Mouse (Mus musculus) layer of hippocampus, postnatal 14 days (tissue): ENCODE results near the gene Dok1. TPM values are rescaled to one million over a fixed set of nuclear protein-coding genes. Genes with fewer than 3 reads are reported as not detected.

ENCODE experiments used
- DNase-seq, 2 experiments: peaks; one replicate each; pipeline ENCODE4 v3.0.0; 2021 to 2022; ENCODE audit warnings: low spot score in 2 of 2, mixed read lengths in 1 of 2
- total RNA-seq, 2 experiments: library from RNA; stranded (reverse); gene quantifications; 2 replicates each; pipeline ENCODE4 v1.2.3; 2021

Gene Dok1
- total RNA-seq, 2 experiments from 2014 or later = 3.1 to 3.3 TPM

DNA sequence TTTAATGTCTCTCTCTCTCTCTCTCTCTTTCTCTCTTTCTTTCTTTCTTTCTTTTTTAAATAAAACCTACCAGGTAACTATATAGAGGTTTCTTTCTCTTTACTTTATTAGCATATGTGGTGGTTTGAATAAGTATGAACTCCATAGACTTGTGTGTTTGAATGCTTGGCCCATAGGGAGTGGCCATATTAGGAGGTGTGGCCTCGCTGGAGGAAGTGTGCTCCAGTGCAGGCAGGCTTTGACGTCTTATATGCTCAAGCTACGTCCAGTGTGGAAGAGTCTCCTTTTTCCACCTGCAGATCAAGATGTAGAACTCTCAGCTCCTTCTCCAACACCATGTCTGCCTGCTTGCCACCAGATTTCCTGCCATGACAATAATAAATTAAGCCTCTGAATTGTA lies 14.2 kb downstream of the Dok1 start:
- no peak for DNase-seq

DNA sequence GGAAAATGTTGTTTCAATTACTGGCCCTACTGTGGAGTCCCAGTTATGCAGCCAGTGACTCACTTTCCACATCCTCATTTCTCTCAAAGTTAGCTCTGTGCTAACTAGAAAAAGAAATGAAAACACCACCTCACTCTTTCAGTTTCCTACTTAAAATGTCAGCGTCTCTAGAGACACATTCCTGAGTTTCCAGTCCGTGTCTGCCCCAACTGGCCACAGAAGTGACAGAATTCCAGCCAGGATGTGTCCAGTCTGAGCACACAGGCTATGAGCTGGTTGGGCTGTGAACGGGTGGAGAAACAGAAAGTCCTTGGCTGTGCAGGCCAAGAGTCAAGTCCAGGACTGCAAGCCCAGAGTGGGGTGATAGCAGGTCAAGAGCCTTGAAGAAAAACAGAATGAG lies 16.1 kb downstream of the Dok1 start:
- no peak for DNase-seq

DNA sequence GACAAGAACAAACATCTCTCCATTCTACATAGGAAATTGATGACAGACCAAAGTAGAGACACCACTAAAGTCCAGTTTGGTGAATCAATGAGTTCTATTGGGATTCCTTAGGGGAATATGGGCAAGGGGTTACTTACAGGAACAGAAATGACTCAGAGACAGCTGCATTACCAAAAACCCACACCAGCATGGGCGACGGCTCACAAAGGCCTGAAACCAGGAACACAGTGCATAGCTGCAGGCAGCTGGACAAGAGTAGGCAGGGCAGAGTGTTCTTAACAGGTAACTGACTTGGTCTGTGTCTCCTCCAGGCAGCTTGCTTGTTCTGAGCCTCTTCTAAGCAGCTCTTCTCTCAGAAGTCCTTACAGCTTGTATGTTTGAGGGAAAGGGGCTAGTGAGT lies 17.5 kb downstream of the Dok1 start:
- no peak for DNase-seq

GRCm38 (mm10) chr6:83014482-83015466 lies 18.5 kb downstream of the Dok1 start:
- no peak for DNase-seq

DNA sequence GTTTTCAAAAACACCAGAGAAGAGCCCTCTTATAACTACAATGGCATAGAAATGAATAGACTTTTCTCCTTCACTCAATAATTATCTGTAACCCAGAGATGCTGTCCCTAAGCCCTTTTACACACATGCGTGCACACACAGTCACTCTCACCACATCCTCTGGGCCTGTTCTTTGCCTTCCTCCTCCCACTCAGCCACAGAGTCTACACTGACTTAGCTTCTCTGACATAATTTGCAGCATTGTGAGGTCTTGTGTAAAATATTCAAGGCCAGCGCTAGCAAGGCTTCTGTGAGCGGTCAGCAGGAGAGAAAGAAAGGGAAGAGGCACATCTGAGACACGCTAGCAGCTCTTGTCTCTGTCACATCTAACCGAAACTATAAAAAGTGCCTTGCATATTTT lies 19.8 kb downstream of the Dok1 start:
- no peak for DNase-seq

- no peak for DNase-seq
These were observed 21.5 kb downstream of the Dok1 start for GRCm38 (mm10) chr6:83011756-83012155.

DNA sequence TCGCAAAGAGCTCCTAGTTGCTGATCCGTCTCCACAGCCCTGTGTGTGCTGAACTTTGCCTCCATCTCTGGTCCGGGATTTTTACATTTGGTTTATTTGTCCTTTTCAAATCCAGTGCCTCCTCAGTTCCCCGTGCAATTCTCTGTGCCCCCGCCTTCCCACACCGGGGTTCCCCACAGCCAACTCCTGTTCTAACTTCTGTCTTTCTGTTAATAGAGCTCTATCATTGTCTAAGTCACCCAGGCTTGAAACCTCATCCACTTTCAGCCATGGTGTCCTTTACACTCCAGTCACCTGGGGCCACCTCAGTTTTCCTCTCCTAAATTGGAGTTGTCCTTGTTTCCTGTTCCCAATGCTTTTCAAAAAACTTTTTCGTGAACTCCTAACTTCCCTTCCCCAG lies 22.0 kb downstream of the Dok1 start:
- DNase-seq = no peak

DNA sequence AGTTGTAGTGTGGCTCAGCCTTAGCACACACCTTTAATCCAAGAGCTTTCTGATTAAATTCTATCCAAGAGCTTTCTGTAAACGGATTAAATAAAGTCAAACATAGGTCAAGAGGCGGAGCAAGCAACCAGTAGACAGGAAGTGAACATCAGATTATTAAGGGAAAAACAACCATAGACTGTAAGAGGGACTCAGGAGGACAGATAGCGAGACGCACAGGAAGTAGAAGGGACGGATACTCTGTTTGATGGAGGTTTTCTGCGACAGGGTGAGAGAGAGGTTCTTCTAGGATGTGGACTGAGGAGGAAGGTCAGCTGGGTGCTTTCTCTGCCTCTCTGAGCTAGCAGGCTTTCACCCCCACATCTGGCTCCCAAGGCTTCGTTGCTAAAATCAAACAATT lies 23.3 kb downstream of the Dok1 start:
- DNase-seq = no peak

GRCm38 (mm10) chr6:83008659-83009058 lies 24.6 kb downstream of the Dok1 start:
- no peak for DNase-seq

DNA sequence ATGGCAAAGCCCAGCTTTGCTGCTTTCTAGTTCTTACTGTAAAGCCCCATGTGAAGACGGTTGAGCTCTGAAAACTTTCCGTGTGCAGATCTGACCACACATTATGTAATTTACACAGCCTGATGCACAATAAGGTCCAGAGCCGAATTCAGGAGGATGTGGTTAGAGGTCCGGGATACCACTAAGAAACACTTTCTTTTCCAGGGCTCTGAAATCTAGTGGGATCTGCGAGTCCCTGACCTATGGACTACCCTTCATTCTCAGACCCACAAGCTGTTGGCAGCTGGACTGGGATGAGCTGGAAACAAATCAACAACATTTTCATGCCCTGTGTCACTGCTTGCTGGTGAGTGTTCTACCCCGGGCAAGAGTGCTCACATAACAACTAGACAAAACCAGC lies 27.2 kb downstream of the Dok1 start:
- no peak for DNase-seq

DNA sequence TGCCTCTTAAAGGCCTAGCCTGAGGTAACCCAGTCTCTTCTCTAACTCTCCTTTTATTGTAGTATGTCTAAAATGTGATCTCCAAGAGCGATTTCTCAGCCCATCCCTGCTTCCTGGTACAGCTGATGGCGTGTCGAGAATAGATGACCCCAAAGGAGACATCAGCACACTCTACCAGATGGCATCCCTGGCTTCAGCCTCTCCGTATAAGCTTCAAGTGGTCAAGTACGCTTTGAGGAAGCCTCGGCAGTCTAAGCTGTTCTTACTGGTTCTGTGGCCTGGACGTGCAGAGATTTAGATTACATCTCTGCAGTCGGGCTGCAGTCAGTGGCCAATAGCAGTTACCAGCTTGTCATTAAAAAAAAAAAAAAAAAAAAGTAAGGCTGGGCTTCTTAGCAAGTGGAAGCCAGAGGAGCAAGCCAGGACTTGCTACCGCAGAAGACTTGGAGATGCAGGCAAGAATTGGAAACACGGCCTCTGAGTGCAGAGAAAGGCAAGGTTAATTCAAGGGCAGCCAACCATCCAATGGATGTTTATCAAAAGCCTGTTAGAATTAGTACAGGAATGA lies 27.7 kb downstream of the Dok1 start:
- no peak for DNase-seq

- DNase-seq = peak in 1 of 2 experiments; percentile 20
These were observed 28.4 kb downstream of the Dok1 start for GRCm38 (mm10) chr6:83004872-83005271.

GRCm38 (mm10) chr6:83004309-83004708 lies 29.0 kb downstream of the Dok1 start:
- DNase-seq = no peak

DNA sequence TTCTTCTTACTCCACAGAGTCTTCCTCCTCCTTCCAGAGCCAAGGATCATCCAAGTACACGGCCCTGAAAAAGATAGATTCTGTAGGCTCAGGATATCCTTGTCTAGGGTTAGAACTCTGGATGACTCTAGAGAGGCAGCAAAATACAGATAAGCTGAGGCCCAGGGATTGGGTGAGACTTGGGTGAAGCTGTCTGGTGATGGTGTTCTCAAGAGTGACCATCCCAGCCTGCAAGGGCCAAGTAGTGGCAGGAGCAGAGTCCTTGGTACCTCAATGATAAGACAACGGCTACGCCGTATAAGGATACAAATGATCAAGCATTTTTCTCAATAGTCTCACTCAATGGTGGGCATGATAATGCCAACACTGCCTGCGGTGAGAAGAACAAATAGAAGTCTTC lies 29.4 kb downstream of the Dok1 start:
- no peak for DNase-seq

DNA sequence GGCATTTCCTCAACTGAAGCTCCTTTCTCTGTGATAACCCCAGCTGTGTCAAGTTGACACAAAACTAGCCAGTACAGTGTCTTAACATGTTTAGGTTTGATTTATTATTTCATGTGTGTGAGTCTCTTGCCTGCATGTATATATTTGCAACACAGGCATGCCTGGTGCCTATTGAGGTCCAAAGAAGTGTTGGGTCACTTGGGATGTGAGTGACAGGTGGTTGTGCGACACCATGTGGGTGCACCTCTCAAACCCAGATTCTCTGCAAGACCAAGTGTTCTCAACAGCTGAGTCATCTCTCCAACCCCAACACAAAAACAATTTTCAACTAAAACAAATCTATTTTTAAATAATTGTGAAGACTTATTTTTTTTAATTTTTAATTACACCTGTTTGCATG lies 30.2 kb downstream of the Dok1 start:
- no peak for DNase-seq

GRCm38 (mm10) chr6:82999986-83000385 lies 33.3 kb downstream of the Dok1 start:
- no peak for DNase-seq

DNA sequence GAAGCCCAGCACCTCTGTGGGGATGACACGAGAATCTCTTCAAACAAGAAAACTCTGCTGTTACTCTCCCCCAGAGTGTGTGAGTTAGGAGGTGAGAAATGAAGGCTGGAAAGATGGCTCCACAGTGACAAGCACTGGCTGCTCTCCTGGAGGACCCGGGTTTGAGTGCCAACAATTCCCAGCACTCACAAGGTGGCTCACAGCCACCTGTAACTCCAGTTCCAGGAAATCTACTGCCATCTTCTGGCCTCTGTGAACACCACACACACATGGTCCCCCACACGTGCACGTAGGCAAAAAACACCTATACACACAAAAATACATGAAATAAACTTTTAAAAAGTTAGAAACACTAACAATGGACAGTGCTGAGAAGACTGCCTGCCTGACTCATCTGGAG lies 34.9 kb downstream of the Dok1 start:
- DNase-seq = no peak

DNA sequence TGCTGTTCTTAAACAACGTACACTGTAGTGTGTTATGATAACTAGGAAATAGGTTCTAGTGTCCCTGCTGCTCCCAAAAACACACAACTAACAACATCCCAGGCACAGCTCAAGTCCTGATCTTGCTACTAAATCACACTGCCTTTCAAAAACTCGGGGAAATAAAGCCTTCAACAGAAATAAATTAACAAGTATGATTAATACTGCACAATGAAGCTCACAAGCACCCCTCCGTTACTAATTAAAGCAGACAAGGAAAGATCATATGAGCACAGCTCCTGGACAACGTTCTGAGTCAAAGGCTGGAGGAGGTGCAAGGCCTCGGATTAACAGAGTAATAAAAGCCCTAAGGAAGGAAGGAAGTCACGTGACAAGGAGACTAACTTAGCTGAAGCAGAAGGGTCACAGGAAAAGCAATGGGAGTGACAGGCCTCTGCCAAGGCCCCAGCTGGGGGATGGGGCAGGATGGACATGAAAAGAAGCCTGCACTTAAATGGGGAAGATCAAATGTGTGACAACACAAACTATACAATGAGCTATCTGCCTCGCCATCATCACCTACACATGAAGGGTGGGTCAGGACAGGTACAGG lies 35.7 kb downstream of the Dok1 start:
- DNase-seq = peak; percentile 6 to 24

GRCm38 (mm10) chr6:82996740-82997315 lies 36.4 kb downstream of the Dok1 start:
- peak; percentile 94 to 97 for DNase-seq

- no peak for DNase-seq
These were observed 38.9 kb downstream of the Dok1 start for GRCm38 (mm10) chr6:82994372-82994771.

DNA sequence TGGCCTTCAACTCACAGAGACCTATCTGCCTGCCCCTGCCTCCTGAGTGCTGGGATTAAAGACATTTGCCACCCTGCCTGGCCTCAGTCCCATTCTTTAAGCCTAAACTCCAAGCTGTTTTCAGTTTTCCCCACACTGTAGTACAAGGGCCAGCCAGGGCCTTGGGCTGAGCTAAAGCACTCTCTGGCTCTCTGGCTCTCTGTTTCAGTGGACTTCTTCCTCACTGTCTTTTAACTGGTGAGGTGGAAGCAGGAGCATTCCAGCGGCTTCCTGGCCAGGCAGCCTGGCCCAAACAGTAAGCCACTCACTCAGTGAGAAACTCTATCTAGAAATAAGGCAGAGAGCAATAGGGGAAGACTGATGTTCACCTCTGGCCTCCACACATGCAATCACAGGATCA lies 39.6 kb downstream of the Dok1 start:
- no peak for DNase-seq

- DNase-seq = no peak
These were observed 45.8 kb downstream of the Dok1 start for GRCm38 (mm10) chr6:82987411-82987971.
